Mouse (Mus musculus) thymus, postnatal 4 days (tissue): ENCODE results near the gene Smim26.

Experiments
- DNase-seq: peaks from one replicate; pipeline ENCODE4 v3.0.0; 2021

The Smim26 gene

DNA sequence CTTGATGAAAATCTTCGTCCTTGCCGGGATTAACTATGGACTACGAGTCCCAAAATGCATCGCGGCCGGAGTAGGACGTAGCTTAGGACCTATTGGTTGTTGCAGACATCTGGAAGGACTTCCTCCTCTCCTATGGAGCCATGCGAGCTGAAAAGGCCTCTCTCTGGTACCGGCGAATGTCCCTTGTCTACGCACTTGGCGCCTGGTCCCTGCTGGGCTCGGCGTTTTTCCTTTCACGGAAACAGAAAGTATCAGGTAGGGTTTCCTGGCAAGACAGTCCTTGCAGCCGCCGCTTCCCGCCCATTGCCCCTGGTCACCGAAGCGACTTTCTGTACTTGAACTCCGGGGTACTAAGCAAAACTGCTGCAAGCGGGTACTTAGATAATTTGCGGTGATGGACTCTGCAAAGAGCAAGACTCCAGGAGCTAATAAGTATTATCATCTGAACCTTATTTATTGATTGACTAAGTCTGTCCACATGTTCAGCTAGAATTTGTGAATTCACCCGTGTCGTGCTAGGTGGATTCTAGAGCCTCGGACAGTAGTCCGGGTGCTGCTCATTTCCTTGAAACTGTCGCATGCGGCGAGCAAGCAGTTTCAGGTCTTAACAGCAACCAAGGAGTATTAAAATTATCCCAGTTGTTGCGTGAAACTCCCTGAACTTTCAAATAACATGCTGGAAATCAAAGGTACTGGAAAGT is at the start of gene Smim26:
Gene Smim26, plus strand, starts transcription at position 104 of the 701 bp plus-strand sequence.
- peak; percentile 82 for DNase-seq

DNA sequence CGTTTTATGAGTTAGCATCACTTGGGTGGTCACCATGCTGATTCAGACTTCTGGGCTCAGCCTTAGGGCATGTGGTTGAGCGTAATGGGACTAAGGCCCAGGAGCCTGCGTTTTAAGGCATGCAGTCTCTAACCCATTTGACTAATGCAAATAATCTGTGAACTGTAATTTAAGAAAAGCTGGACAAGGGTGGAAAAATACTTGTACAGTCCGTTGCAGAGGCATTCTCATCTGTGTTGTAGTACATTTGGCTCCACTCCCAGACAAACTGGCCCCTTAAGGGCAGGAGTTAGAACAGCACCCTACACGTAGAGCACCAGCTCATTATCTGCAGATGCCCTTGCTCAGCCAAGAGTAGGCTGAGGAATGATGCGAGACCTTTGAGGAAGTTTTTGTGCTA is 49.2 kb upstream of the Smim26 start:
- no peak for DNase-seq

DNA sequence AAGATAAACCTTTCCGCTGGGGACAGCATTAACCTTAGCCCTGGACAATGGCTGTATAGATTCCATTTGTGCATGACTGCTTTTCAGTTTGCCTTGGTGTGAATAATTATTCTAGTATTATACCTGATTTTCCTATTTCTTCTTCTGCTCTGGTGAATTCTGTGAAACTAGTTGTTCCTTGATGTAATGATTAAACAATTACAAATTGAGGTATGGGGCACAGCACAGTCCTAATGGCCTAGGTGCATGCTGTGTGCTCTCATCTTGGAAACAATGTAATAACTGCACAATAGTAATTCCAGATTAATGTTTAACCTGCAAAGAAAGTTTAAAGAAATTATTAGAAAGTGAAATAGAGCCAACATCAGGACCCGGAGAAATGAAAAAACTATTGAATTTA is 48.8 kb upstream of the Smim26 start:
- DNase-seq: no peak

DNA sequence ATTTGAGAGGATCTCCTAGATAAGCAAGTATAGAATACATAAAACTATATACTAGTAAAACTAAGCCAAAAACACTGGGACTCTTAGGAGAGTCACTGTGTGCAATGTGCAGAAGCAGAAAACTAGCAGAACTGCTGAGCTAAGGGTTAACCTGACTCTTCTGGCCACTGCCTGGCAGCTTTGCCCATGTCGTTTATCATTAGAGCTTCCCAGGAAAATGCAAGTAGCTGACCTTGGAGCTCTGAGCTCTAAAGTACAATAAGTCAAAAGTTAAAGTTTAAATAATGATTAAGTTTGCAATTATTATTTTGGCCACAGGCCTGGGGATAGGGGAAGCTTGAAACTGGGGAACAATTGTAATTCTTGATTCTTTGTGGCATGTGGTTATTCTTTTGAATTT is 48.4 kb upstream of the Smim26 start:
- no peak for DNase-seq

DNA sequence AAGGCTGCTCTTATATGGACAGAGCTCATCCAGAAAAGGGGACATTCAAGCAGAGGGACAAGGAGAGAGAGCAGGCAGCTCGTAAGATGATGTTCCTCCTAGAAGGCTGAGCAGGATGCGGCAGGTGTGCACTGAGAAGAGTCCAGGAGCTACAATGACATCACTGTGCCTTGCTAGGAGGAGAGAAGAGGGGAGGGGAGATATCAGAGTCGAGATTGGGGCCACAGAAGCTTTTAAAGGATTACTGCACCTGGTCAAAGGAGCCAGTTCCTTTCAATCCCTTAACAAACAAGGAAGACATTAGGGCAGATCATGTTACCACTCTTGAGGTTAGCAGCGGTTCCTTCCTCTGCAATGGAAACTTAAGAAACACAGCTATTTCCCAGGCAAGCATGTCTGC is 46.3 kb upstream of the Smim26 start:
- DNase-seq: no peak

DNA sequence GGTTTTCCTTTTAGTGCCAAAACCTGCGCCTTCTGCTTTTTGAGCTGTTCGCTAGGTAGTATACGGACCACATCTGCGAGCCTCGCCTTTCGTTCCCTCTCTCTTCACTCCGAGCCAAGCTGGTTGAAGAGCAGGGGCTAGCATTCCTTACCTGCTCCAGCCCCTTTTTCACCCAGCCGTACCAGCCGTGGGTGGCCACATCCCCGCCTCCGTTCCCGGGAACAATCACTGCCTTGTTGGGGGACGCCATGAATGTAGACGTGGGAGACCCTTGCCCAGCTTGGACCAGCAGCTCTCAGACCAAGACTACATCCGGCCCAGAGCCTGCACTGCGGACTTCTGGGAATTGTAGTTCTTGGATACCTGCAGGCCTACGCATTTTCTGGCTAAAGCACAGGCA is 43.3 kb upstream of the Smim26 start, which contains the start of gene Rbbp9:
Gene Rbbp9, minus strand, starts transcription at position 341 of the 400 bp plus-strand sequence.
- DNase-seq: peak; percentile 62

DNA sequence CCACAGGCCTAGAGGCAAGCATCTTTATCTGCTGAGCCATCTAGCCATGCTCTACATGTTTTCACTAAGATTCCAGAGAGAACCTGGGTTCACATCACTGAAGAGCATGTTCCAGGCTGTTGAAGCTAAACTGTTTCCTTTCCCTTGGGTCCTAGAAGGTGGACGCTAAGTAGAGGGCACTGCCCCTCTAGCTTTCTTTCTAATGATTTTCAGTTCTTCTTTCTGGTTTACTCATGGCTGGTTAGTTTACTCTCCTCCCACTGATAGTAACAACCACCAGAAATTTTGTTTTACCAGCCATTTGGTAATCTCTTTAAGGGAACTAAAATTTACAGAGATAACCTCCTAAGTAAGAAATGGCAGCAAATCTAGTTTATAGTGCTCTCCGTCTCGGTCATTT is 39.9 kb upstream of the Smim26 start:
- DNase-seq: no peak

DNA sequence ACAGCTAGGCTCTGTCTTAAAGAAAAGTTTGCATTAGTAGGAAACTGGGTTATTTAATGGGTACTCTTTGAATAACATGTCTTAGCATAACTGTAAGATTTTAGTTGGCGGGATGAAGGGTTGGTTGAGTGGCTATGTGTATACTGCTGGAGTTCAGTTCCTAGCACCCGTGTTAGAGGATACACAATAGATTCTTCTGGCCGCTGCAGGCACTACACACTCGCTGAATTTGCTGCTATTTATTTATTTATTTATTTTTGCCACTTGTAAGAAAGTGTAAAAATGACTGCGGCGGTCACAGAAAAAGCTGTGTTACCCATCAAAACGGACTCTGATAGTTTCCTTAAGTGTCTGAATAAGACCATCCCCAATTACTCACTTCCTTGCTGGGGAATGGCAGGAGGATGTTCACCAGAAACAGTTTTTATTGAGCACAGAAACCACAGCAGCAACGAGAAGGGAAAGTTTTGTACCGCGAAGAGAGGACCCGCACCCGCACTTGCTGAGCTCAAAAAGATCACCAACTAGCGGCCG is 38.5 kb upstream of the Smim26 start:
- no peak for DNase-seq

DNA sequence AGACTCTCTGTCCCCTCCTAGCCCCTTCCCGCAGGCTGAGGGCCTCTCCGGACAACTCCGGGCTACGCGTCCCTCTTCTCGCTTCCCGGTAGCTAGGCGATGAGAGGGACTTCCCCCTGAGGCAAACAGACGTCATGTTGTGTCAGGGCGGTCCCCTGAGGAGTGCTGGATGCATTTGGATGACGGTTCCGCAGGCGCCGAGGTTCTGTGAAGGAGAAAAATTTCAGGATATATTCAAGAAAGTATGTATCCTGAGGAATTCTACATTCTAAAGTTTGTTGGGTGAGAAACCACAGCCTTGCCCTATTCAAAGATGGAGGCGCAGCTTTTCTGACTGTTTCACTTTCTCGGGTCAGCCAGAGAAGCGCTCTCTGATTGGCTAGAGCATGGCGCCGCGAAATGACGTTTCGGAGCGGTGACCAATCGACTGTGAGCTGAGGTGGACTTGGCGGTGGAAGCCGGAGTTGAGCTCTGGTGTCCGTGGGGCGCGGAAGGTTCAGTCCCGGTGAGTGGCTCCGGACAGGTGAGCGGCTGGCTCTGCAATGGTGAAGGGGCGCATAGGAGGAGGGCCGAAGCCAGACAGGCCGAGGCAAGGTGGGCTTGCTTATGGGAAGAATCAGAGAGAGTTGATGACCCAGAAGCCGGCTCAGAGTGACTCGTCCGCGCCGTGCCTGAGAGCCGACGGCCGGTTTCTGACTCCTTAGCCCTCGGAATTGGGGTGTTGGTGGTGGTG is 37.9 kb upstream of the Smim26 start, which contains the start of gene Sec23b:
Gene Sec23b, plus strand, starts transcription at position 410 of the 733 bp plus-strand sequence.
- peak; percentile 94 for DNase-seq

DNA sequence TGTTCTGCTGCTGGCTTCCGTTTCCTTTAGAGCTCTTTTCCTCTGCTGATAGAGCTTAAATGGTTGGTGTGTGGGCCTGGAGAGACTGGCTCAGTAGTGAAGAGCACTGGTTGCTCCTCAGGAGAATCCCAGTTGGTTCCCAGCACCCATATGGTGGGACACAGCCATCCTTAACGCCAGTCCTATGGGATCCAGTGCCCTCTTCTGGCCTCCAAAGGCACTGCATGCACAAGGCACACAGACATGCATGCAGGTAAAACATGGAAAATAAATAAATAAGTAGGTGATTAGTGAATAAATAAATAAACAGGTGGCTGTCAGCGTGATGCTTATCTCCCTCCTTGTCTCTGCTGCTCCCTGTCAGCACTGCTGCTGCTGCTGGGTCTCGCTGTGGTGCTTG is 5.1 kb upstream of the Smim26 start:
- DNase-seq: no peak

DNA sequence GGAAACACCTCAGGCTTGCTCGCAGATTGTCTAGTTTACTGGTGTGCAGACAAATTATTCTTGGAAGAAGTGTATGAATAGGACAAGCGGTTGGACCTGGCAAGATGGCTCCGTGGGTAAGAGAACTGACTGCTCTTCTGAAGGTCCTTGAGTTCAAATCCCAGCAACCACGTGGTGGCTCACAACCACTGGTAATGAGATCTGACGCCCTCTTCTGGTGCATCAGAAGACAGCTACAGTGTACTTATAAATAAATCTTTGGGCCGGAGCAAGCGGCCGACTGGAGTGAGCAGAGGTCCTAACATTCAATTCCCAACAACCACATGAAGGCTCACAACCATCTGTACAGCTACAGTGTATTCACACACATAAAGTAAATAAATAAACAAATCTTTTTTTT is 818 bp upstream of the Smim26 start:
- peak; percentile 12 for DNase-seq

DNA sequence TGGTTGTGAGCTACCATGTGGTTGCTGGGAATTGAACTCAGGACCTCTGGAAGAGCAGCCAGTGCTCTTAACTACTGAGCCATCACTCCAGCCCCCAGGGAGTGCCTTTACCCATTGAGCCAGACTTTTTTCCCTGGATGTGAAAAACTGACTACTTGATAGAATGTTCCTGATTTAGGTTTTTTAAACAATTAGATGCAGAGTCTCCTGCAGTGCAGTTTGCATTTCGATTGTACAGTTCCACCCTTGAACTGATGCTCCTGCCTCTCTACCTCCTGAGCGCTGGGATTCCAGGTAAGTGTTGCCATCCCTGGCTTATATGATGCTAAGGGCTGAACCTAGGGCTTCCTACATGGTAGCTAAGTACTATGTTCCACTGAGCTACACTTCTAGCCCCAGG is 4.2 kb downstream of the Smim26 start:
- no peak for DNase-seq

DNA sequence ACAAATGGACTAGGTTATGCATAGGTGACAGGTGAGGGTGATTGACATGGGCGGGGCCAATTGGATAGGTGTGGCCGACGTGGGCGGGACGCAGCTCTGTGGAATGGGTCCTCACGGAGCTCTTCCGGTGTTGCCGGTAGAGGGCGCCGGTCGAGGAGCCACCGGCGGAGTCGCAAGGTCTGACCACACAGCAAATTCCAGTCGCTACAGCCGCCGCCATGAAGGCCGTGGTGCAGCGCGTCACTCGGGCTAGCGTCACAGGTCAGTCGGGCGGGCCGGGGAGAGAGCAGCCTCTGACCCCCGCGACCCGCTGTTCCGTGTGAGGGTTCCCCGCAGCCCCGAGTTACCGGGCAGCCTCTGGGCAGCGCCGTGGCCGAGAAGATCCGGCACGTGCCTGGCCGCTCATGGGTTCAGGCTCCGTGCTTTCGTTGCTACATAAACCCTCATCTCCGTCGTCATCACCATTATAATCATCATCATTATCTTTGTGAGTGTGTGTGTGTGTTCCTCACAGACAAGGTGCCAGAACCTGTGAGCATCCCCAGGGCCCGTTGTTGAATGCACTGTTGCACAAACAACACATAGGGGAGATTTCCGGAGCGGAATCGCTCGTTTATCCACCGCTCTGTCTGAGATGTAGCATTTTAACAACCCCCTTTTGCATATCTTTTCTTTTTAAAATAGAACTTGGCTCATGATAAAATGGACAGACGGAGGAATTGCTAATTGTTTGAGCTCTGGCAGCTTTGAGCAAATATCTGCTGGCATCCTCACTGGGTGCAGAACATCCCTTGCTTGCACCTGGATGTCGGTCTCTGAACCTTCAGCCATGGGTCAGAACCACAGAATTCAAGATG is 6.2 kb downstream of the Smim26 start, which contains the start of gene Dtd1:
Gene Dtd1, plus strand, starts transcription at position 67 of the 857 bp plus-strand sequence.
- peak; percentile 93 for DNase-seq

DNA sequence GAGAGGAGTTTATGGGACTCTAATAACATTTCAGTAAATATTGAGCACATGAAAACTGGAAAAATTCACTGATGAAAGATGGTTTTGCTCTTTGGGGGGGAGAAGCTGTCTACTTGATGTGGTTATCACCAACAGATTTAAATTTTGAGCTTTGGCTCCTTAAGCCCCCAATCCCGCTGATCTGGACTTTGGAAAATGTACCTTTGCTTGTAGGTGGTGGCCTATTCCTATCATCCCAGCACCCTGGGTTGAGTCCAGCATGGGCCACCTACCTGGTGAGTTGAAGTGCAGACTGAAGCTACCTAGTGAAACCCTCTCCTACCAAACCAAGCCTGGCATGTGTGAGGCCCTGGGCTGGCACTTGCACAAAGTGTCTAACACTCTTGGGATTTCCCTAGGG is 7.7 kb downstream of the Smim26 start:
- no peak for DNase-seq

DNA sequence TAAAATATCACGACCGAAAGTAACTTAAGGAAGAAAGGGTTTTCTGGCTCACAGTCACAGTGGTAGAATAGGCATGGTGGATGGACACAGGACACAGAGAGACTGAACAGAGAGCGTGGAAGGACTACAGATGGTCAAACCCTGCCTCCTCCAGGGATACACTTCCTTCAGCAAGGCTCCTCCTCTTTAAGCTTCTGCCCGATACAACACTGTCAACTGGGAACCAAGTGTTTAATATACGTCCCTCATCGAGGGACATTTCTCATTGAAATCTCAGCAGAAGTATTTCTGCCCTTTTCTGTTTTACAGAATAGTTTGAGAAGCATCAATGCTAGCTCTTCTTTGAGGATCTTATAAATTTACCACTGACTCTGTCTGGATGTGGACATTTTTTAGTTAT is 20.1 kb downstream of the Smim26 start:
- no peak for DNase-seq

DNA sequence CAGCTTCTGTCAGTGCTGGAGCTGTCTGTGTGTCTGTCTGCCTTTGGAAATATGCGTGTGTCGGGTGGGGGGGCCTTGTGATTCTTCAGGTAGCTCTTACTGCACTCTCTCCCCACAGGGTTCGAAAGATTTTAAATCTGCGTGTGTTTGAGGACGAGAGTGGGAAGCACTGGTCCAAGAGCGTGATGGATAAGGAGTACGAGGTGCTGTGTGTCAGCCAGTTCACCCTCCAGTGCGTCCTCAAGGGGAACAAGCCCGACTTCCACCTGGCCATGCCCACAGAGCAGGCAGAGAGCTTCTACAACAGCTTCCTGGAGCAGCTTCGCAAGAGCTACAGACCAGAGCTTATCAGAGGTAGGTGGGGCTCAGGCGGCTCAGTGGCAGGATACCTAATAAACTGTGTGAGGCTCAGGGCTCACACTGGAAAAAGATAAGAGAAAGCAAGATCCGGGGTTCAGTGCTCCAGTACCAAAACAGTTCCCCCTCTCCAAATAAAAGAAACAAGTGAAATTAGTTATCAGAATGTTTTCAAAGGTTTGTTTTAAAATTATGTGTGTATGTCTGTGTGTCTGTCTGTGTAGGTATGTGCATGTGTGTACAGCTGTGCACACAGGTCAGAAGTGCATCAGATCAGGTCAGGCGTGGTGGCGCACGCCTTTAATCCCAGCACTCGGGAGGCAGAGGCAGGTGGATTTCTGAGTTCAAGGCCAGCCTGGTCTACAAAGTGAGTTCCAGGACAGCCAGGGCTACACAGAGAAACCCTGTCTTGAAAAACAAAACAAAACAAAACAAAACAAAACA is 23.4 kb downstream of the Smim26 start:
- DNase-seq: no peak

DNA sequence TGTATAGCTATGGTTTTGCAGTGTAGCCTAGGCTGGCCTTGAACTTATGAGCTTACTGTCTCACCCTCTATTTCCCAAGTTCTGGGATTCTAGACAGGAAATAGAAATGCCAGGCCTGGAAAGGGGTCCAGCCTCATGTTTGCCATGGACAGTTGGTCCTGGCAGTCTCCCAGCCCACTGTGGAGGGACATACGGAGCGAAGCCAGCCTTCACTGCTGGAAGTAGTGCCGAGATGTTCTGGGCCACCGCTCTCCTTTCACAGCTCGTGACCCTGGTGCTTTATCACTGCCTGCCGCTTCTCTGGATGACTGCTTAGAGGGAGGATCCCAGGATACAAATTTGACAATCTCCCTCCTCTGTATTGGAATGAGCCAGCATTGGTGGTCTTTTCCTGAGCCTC is 27.6 kb downstream of the Smim26 start:
- no peak for DNase-seq

DNA sequence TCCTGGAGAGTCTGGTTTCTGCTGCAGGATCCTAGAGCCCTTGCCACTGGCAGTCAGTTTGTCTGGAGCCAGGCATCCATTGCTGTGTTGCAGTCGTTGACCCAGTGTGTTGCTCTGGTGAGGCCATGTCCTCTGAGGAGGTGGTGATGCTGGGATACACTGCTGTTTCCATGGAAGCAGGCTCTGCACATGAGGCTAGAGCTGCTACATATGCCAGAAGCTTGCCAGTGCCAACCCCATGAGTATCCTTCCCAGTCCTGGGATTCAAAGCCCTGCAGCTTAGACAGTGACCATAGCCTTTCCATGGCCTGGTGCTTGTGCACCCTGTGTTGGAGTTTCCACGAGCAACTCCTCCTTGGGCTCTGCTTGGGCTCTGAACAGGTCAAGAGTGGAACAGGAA is 39.7 kb downstream of the Smim26 start:
- no peak for DNase-seq

DNA sequence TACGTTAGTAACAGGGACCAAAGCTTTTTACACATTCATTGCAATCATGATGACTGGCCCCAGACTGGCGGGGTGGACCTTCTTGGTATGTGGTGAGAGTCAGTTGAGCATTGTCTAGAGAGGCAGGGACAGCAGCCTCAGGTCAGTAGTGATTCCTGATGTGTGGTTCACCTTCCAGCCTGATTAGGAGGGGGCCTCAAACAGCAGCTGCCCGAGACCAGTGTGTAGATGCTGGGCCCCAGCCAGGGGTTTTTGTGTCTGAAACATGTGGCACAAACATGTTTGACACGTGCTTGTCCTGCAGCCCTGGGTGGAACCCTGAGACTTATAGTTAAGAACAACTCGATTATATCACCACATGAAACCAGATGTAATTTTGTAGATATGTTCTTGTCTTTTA is 40.4 kb downstream of the Smim26 start:
- DNase-seq: no peak

DNA sequence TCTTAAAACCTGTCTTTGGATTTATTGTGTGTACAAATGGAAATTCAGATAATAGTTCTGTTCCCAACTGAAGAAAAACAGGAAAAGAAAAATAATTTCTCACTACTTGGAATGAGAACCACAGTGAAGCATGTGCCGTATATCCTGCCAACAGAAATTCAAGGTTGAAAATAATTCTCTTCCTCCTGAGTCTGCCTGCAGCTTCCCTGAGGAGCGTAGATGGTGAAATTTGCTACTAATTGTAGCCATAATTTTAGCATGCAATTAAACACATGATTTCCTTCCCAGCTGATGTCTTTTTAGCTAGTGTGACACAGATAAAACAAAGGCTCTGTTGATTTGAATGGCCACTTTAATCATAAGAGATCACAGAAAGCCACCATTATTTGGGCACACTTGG is 40.9 kb downstream of the Smim26 start:
- no peak for DNase-seq

DNA sequence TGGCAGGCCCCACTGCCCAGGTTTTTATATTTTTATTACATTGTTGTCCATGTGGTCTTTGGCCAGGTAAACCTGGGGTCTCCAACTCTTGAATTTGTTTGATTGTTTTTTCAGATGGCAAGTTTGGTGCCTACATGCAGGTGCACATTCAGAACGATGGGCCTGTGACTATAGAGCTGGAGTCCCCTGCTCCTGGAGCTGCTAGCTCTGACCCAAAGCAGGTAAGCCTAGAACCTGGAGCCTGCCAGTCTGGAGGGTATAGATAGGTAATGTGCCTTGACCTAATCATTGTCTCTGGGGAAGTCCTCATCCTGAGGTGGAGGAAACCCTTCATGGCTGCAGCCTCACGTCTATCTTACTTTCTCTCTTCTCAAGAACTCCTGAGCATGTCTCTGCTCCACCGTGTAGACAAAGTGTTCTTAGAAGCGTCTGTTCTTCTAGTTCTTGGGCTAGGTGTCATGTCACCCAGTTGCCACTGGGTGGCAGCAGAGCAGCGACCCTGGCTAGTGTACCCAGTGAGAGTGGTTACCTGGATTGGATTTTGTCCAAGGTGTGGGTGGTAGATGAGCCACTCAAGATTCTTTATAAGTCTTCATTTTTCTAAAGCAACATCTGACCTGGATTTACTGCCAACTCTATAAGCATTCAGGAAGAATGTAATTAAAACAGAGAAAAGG is 41.9 kb downstream of the Smim26 start:
- DNase-seq: peak; percentile 77

DNA sequence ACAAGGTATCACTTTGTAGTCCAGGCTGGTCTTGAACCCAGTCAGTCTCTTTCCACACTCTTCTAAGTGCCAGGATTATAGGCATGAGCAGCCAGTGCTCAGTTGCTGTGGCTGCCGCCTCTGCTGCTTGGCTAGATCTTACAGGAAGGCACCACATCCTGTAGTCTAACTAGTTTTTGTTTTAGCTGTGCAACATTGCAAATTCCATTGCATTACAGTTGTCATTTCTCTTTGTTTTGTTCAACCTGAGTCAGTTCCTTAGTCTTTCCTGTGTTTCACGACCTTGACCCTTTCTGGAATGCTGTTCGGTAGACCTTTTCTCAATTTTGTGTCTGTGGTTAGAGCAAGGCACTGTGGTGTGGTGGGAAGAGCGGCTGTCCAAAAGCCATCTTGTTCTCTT is 43.4 kb downstream of the Smim26 start:
- no peak for DNase-seq
